Mouse (Mus musculus): ENCODE data around the gene Man1c1. TPM values are rescaled to one million over a fixed set of nuclear protein-coding genes. Genes with fewer than 3 reads are reported as not detected.

The Man1c1 gene
- polyA plus RNA-seq, 1 experiment: 26.7 TPM

DNA sequence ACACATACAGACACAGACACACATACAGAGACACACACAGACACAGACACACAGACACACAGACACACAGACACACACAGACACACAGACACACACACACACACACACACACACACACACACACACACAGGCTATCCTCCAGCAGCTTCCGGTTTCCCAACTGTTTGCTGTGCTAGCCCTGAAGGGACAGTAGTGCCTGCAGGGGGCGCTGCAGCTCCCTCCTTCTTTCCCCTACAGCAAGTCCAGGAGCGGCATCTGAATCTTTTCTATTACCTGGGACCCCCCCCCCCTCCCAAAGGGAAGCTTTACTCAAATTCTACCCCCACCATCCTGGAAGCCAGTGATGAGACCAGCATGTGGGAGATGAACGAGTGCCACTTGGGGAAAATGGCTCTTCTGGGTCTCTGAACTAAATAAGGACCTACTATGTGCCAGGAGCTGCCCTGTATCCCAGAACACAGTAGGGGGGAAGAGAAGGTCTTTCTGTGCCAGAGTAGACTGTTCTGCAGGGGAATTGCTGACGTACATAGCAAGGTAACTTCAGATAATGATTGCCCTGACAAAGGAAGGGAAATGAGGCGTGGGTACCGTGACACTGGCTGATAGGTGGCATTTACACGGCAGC, 148.0 kb downstream of the Man1c1 start:
- no peak overlapping the region for H3K27ac ChIP-seq (ENCODE audit: insufficient read depth, low read length)
- no peak overlapping the region for H3K4me3 ChIP-seq (ENCODE audit: insufficient read depth, low read length)
- H3K4me1 ChIP-seq (ENCODE audit: control insufficient read depth, insufficient read depth, low read length): peaks cover 2% of the 10 kb centered on the region; the same call in 1 of the 2 replicates
- TF ChIP-seq CTCF (IDR thresholded peaks at IDR 0.05; ENCODE audit: borderline replicate concordance, insufficient read depth, low read length) (no peak), POLR2A (IDR thresholded peaks at IDR 0.05; ENCODE audit: low read depth, low read length) (no peak)

DNA sequence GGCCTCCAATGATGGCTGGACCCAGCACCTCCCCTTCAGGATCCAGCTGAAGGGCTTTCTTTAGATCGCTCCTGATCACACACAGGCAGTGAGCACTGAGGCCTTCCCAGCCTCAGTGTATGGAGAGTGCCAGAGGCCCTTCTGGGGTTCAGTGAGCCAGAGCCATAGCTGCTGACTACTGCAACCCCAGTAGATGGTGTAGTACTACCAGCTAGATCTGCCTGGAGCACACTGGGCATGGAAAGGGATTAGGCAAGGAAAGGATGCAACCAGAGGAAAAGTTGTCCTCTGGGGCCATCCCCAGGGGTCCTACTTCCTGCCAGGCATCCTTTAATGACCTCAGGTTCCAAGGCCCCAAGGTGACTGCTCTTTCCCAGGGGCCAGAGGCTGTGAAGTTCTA, 150.5 kb downstream of the Man1c1 start:
- no peak overlapping the region for H3K4me3 ChIP-seq (ENCODE audit: insufficient read depth, low read length)
- peaks cover 5% of the 10 kb centered on the region for H3K4me1 ChIP-seq (ENCODE audit: control insufficient read depth, insufficient read depth, low read length)
- TF ChIP-seq CTCF (IDR thresholded peaks at IDR 0.05; ENCODE audit: borderline replicate concordance, insufficient read depth, low read length): no peak
- no peak for TF ChIP-seq POLR2A (IDR thresholded peaks at IDR 0.05; ENCODE audit: low read depth, low read length)
- H3K27ac ChIP-seq (ENCODE audit: insufficient read depth, low read length): no peak overlapping the region

DNA sequence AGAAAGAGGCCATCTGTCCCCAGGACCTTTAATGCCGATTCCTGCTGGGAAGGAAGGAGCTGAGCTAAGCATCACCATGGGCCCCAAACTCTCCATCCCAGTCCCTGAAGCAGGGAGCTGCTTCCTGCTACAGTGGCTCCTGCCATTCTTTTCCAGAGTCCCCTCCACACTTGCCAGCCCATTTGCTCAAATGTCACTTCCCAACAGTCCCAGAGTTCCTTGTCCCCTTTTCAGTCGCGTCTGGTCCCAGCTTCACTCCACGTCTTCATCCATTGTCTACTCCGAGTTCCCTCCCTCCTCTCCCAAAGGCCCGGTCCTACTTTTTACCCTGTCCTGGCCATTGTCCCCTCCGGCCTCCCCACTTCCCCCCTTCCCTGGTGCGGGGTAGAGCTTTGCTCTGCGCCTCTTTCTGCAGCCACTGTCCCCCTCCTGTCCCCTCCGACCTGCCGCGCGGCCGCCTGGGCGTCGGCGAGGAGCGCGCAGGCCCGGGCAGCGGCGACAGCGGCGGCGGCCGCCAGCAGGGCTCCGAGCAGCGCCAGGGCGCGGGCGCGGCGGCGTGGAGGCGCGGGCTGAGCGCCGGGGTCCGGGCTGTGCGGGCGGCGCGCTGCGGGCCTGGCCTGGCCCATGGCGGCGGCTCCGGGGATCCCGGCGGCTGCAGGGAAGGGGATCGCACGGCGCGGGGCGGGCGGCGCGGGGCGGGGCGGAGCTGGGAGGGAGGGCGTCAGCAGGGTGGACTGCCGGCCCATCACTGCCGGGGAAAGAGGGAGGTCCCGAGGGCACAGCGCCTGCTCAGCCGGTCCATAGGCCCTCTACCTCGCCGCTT, 152.4 kb downstream of the Man1c1 start, which contains the start of gene Selenon:
TSS of gene Selenon (minus strand) at position 673 of the 823 bp plus-strand sequence.
- no peak for TF ChIP-seq CTCF (IDR thresholded peaks at IDR 0.05; ENCODE audit: borderline replicate concordance, insufficient read depth, low read length)
- peak; percentile 8; the same call in 1 of the 2 replicates for TF ChIP-seq POLR2A (IDR thresholded peaks at IDR 0.05; ENCODE audit: low read depth, low read length)
- Histone ChIP-seq H3K4me3 (ENCODE audit: insufficient read depth, low read length) (peak within 1 kb of the TSS; percentile 91), H3K4me1 (ENCODE audit: control insufficient read depth, insufficient read depth, low read length) (peaks cover 6% of the 10 kb centered on the region), H3K27ac (ENCODE audit: insufficient read depth, low read length) (0 out of 2 replicates have a peak within 1 kb of the TSS, but pooled peaks have one; percentile 16)

DNA sequence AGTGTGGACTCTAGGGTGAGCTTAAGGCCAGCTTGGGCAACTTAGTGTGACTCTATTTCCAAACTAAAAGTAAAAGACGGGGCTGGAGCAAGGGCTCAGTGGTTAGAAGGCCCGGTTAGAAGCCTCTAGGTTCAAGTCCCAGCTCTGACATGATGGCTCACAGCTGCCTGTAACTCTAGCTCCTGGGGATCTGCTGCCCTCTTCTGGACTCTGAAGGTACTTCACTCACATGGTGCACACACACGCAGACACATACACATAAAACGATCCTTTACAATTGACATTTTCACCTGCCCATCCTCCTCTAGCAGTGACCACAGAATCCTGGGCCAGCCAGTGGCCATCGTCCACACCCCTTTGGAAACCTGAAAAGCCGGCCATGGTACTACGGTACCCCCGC, 154.2 kb downstream of the Man1c1 start:
- no peak for TF ChIP-seq CTCF (IDR thresholded peaks at IDR 0.05; ENCODE audit: borderline replicate concordance, insufficient read depth, low read length)
- TF ChIP-seq POLR2A (IDR thresholded peaks at IDR 0.05; ENCODE audit: low read depth, low read length): no peak
- Histone ChIP-seq H3K27ac (ENCODE audit: insufficient read depth, low read length) (no peak overlapping the region), H3K4me1 (ENCODE audit: control insufficient read depth, insufficient read depth, low read length) (peaks cover 7% of the 10 kb centered on the region), H3K4me3 (ENCODE audit: insufficient read depth, low read length) (no peak overlapping the region)

DNA sequence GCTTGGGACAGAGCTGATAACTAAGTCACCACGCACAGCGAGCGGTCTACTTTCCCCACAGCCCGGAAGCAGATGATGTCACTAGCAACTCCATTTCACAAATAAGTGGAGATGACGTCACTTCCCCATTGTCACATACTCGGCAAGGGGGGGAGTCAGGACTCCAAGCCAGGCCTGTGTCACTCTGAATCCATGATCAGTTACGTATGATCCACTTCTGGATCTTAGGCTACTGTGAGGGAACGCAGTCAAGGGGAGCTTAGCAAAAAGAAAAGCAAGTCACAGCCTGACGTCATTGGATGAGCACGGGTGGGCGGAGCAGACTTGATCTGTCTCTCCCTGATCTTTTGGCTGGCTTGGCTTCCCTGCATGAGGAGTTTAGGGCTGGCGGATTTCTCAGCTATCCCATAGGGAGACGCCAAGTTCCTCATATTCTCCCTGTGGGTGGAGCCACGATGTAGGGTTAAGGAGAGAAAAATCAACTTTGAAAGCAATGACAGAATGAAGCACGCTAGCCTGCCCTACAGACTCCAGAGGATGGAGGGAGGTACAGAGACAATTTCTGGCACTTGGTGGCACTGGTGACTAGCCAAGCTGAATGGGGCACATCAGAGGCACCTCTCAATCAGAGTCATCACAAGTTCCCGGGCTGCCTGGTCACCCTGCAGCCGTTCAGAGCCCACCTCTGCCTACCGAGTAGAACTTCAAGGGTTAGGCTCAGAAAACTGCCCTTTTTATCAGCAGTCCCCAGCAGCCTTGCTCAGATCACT, 155.7 kb downstream of the Man1c1 start:
- Histone ChIP-seq H3K4me3 (ENCODE audit: insufficient read depth, low read length) (no peak overlapping the region), H3K27ac (ENCODE audit: insufficient read depth, low read length) (no peak overlapping the region), H3K4me1 (ENCODE audit: control insufficient read depth, insufficient read depth, low read length) (peaks cover 7% of the 10 kb centered on the region)
- TF ChIP-seq CTCF (IDR thresholded peaks at IDR 0.05; ENCODE audit: borderline replicate concordance, insufficient read depth, low read length) (no peak), POLR2A (IDR thresholded peaks at IDR 0.05; ENCODE audit: low read depth, low read length) (no peak)

DNA sequence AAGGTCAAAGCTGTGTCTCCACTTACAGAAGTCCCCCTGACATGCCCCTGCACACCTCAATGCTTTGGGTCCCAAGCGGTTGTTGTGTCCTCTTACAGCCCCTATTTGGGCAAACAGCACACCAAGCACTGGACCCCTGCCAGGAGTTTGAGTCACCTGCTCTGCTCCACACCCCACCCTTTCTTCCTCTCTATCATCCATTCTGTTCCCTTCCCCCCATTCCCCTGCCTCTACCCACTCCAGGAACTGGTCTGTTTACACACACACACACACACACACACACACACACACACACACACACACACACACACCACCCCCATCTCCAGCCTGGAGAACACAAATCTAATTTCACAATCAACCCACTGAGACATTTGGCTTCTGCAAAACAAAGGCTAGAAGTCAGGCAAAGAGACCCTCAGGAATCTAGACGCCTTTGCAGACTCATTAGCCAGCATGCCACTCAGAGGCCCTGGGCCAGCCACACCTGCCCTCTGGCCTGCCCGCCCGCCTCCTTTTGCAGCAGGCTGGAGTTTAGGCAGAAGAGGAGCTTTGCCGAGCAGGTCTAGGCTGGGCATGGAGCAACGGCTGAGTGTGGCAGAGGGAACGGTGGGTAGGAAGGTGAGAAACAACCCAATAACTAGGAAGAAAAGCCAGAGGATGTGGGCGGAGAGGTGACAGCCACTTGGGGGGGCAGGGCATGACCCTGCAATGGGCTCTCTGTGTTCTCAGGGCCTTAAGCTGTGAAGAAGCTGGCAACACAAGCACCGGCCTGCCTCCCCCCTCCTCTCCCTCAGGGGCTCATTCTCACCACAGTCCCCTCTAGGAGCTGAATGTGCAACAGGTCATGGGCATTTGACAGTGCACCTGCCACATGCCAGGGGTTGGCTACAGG, 157.0 kb downstream of the Man1c1 start:
- peaks cover 7% of the 10 kb centered on the region for H3K4me1 ChIP-seq (ENCODE audit: control insufficient read depth, insufficient read depth, low read length)
- H3K4me3 ChIP-seq (ENCODE audit: insufficient read depth, low read length): no peak overlapping the region
- no peak overlapping the region for H3K27ac ChIP-seq (ENCODE audit: insufficient read depth, low read length)
- TF ChIP-seq CTCF (IDR thresholded peaks at IDR 0.05; ENCODE audit: borderline replicate concordance, insufficient read depth, low read length): no peak
- no peak for TF ChIP-seq POLR2A (IDR thresholded peaks at IDR 0.05; ENCODE audit: low read depth, low read length)

DNA sequence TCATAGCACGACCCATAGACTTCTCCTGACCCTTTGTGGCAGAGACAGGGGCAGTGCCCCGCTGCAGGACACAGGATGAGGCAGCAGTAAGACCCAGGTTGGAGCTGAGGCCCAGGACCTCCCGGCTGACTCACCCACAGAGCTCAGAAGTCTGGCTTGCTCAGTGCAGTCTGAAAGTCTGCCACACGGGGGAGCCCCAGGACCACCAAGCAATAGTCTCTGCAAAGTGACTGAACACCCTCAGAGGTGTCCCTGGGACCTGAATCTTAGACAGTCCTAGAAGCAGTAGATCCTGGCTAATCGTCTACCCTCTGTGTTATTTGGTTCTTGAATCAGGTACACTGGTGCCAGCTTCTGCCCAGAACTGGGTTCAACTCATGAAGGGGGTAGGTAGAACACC, 160.8 kb downstream of the Man1c1 start:
- peaks cover 2% of the 10 kb centered on the region; the same call in 1 of the 2 replicates for H3K4me1 ChIP-seq (ENCODE audit: control insufficient read depth, insufficient read depth, low read length)
- no peak overlapping the region for H3K4me3 ChIP-seq (ENCODE audit: insufficient read depth, low read length)
- no peak overlapping the region for H3K27ac ChIP-seq (ENCODE audit: insufficient read depth, low read length)
- TF ChIP-seq CTCF (IDR thresholded peaks at IDR 0.05; ENCODE audit: borderline replicate concordance, insufficient read depth, low read length): peak; percentile 72
- no peak for TF ChIP-seq POLR2A (IDR thresholded peaks at IDR 0.05; ENCODE audit: low read depth, low read length)

DNA sequence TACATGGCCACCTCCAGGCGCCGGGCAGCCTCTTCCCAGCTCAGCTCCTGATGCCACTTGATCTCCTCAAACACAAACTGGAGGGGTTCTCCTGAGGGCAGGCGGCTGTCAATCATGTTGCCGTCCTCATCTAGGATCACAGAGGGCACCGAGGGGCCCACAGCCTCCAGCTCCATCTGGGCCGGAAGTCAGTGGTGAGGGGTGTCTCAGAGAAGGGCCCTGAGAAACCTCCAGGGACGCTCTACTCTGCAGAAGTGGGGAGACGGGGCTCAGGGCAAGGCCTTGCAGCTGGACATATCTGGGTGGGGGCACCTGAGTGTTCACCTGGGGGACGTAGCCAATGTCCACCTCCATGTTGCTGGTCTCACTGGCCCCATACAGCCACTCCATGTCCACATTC, 161.4 kb downstream of the Man1c1 start:
- no peak overlapping the region for H3K27ac ChIP-seq (ENCODE audit: insufficient read depth, low read length)
- TF ChIP-seq CTCF (IDR thresholded peaks at IDR 0.05; ENCODE audit: borderline replicate concordance, insufficient read depth, low read length) (no peak), POLR2A (IDR thresholded peaks at IDR 0.05; ENCODE audit: low read depth, low read length) (no peak)

More for the DNA sequence above, 161.4 kb downstream of the Man1c1 start:
- no peak overlapping the region for H3K4me3 ChIP-seq (ENCODE audit: insufficient read depth, low read length)
- peaks cover 2% of the 10 kb centered on the region; the same call in 1 of the 2 replicates for H3K4me1 ChIP-seq (ENCODE audit: control insufficient read depth, insufficient read depth, low read length)
